Mouse (Mus musculus) kidney, adult 18-20 months (tissue): ENCODE measurements around the gene Mgat1.
A peak's percentile ranks its signal among the peaks of the same experiment; 100 is the strongest.
"Not testable (repeated sequence)": the region's sequence is repeated elsewhere in the genome, so short reads cannot be mapped to it uniquely, and the experiment has no call there.

Source experiments
- DNase-seq: peaks from one replicate; pipeline ENCODE4 v3.0.0; 2021

The Mgat1 gene

DNA sequence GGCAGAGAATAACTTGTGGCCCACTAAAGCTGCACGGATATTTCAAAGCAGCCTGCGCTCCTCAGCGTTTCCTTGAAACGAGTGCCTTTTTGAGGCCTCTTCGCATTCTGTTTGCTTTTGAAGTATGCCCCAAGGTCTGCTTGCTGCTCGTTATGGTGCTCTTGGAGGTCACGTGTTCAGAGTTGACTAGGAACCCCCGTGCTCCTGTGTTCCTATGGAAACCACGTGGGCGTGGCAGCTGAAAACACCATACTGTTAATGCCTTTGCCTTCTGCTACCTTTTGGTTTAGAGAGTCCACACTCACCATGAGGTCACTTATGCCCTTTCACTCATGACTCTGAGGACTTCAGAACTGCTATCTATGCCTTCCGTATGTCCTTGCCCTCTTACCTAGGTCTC is 20.6 kb downstream of the Mgat1 start:
- no peak for DNase-seq

DNA sequence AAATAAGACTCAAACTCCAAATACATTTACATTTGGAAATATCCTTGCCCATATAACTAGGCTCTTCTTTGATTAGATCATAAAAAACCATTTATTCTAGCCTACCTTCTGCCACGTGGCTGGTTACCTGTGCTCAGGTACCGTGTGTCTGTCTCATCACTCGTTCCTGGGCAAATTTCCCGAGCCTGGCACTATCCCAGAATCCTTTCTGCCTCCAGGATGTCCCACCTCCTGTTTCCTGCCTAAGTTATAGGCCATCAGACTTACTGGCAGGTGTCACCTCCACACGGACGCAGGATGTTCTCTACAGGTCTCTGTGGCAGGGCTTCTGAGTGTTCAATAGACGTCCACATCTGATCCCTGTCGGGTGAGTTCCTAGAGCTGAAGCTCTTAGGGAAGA is 21.1 kb downstream of the Mgat1 start:
- peak; percentile 32 for DNase-seq

DNA sequence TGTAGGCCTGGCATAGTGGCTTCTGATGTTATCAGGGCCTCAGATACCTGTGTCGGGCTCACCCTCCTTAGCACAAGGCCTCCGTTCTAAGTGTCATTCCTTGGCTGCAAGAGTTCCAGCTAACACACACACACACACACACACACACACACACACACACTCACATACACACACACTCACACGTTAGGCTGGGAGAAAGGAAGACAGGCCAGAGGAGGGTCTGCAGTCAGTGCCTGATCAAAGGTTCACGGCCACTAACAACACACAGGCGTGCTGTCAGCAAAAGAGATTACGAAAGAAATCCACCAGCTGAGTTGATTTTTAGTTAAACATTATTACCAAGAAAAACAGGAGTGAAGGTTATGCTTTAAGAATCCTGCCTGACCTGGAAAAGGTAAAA is 22.7 kb downstream of the Mgat1 start:
- peak; percentile 46 for DNase-seq

DNA sequence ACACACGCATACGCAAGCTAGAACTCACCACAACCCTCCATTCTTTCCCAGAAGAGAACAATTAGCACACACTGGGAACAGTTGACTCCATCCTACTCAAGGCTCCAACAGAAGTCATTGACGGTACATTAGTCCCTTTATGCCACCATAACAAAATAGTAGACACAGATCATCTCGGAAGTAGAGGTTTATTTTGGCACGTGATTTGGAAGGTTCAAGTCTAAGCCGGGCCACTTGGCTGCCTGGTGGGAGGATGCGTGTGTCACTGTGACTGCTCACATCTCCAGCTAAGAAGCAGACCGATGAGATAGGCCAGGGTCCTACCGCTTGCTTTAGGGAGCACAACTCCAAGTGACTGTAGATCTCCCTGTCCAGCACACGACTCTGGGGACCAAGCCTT is 23.3 kb downstream of the Mgat1 start:
- no peak for DNase-seq

DNA sequence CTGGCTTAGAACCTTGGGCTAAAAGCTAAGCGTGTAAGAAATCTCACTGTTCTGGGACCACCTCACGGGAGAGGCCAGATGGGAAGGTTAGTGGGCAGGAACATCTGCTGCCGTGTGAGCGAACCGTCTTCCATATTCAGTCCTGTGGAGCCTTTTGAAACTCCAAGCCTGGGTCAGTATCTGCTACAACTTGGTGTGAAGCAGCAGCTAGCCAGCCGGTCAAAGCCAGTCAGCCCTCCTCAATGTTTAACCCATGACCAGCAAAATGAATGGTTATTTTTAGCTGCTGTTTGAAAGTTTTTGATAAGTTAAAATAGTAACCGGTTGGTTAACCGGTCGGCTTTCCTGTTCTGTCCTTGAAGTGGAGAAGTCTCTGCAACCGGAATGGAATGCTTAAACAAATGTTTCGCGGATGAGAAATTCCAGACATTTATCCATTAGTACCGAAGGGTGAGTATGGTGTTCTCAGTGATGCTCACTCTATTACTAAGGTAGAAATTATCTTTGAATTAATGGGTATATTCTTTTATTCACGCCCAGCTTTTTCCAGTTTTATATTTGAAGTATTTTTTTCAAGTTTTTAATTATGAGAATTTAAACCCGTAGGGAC is 24.1 kb downstream of the Mgat1 start:
- peak; percentile 49 for DNase-seq

DNA sequence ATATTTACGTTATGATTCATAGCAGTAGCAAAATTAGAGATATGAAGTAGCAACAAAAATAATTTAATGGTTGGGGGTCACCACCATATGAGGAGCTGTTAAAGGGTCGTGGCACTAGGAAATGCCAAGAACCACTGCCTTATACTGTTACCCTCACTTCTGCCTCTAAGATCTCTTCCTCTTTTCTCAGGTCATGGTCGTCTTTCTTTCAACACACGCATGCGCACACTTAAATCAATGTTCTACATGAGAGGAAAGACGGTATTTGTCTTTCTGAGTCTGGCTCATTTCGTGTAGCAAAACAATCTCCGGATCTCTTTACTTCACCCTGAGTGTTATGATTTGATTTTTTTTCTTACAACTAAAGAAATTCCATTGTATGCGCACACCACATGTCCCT is 25.8 kb downstream of the Mgat1 start:
- DNase-seq, result no peak

DNA sequence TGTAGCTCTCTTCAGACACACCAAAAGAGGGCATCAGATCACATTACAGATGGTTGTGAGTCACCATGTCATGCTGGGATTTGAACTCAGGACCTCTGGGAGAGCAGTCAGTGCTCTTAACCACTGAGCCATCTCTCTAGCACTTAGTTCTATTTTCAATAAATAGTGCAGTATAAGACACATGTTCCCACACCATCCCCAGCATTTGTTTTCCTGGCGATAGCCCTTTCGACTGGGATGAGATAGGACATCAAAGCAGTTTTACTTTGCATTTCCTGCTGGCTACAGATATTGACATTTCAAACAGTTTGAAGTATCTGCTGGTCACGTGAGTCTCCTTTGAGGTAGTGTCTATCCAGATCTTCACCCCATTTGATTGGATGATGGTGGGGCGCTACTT is 26.4 kb downstream of the Mgat1 start:
- no peak for DNase-seq

DNA sequence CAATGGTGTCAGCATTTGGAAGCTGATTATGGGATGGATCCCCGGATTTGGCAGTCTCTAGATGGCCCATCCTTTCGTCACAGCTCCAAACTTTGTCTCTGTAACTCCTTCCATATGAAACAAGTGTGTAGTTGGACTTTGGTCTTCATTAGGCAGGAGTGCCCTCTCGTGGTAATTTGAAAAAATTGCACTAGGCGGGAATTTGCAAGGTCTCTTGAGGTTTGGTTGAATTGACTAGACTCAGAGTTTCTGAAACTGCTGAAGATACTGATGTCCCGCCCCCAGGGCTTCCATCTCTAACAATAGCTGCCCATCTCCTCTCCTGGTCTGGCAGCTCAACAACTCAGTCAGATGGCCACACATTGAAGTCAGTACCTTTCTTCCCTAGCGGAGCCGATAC is 27.3 kb downstream of the Mgat1 start:
- peak; percentile 47 for DNase-seq

DNA sequence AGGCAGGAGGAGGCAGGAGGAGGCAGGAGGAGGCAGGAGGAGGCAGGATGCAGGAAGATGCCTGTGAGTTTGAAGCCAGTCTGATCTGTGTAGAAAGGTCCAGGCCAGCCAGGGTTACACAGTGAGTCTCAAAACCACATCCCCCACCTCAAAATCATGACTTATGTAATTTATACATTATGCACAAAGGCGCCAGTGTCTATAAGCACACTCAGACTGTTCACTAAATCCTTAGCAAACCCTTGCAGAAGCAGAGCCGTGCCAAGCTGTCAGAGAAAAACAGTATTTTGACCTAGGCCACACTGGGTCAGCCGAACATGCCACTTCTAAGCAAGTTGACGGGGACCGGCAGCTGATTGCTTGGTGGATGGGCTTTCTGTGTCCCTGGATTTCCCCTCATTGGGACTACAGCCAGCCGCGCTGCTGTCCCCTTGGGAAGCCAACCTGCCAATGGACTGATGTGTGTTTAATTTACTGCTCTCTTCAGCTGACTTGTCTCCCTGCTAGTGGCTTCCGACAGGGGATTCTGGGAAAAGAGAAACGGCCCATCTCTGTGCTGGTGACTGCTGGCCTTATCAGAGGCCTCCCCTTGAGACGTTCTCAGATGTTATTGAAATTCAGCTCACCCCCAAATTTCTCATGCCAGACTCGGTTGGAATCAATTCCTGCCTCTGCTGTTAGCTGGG is 30.0 kb downstream of the Mgat1 start:
- no peak for DNase-seq

DNA sequence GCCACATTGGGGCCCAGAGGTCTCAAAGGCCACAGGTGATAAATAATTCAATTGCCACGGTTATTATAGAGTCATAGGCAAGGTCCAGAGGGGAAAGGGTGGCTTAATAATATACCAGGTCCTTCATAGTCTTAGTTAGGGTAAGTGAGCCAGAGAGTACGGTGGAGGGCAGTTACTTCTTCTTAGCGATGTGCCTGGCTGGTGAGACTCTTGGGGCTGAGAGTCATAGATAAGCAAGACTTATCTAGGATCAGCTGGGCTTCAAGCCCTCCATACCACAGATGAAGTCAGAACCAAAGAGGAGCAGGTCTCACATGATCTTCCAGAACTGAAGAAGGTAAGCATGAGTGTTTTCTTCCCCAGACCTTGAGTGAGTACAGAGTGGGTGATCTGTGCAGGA is 34.2 kb downstream of the Mgat1 start, which contains the start of gene Olfr1393:
Gene Olfr1393 (plus strand): TSS at position 83 of the 400 bp plus-strand sequence.
- DNase-seq, result no peak

DNA sequence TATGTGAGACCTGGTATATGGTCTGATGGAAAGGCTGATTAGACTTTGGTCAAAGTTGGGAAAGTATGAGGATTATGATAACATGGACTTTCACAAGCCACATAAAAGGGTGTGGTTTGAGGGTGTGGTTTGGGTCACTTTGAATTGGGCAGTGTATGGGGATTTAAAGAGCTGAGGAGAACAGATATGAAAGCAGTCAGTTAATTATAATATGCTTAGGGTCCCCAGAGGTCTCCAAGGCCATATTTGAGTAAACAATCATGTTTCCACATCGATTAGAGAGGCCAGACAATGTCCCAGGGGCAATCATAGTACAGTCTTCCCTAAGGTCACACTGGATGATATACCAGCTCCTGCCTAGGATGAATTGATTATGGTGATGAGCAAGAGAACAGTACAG is 41.0 kb downstream of the Mgat1 start, which contains the start of gene Olfr1392:
Gene Olfr1392 (plus strand): TSS at position 301 of the 400 bp plus-strand sequence.
- DNase-seq, result not testable (repeated sequence)

DNA sequence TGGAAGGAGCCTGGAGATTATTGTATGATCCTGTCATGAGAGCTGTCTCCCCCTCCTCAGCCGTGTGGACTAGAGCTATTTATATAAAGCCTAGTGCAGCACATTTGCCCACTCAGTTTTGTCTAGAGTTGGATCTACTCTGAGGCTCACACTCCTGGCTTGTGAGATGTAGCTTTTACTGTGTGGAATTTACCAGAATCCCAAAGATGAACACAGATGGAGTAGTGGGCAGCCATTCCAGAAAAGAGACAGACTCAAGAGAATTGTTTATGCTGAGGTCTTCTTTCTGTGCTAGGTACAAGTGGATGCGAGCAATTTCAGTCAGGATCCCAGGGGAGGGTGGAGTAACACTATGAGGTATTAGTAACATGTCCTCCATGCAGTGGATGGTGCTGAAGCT is 43.3 kb downstream of the Mgat1 start:
- DNase-seq, result no peak

DNA sequence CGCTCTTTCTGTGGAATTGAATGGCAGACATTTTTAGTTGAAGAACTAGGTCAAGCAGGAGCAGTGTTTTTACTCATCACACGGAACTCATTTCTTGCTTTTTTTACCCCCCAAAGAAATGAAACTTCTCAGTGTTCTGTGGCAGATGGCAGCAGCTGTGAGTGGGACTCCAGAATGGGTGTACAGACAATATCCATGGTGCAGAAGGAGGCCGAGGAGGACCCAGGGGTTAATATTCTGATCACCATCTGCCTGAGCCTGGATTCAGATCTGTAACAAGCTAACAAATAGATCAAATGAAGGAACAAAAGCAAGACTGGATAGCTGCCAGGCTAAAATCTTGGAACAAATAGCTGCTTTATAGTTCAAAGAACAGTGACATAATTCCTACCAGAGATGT is 48.8 kb downstream of the Mgat1 start:
- no peak for DNase-seq

DNA sequence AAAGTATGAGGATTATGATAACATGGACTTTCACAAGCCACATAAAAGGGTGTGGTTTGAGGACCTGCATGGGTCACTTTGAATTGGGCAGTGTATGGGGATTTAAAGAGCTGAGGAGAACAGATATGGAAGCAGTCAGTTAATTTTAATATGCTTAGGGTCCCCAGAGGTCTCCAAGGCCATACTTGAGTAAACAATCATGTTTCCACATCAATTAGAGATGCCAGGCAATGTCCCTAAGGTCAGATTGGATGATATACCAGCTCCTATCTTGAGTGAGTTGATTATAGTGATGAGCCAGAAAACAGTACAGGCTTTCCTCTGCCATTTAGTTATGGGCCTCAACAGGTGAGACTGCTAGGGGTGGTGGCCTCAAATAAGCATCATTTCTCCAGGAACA is 60.5 kb downstream of the Mgat1 start, which contains the start of gene Olfr10:
Gene Olfr10 (plus strand): TSS at position 301 of the 400 bp plus-strand sequence.
- no peak for DNase-seq

DNA sequence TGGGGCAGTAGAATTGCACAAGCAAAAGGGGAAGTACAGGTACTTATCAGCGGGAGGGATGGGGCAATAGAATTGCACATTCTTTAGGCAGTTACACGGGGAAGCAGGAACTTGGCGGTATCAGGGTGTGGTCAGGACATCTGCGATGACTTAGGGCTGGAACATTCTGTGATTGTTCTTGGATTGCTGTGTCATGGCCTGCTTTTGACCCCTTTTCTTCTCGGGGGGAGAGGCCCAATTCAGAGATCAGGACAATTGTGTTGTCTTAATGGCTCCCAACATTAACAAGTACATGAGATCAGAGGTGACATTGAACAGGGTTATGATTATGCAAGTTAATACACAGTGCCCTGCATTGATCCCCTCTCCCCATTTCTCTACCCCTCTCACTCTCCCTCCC is 64.6 kb downstream of the Mgat1 start:
- DNase-seq, result not testable (repeated sequence)
